Mouse (Mus musculus): Measurements from ENCODE around the gene Lypd6b.

The Lypd6b gene

DNA sequence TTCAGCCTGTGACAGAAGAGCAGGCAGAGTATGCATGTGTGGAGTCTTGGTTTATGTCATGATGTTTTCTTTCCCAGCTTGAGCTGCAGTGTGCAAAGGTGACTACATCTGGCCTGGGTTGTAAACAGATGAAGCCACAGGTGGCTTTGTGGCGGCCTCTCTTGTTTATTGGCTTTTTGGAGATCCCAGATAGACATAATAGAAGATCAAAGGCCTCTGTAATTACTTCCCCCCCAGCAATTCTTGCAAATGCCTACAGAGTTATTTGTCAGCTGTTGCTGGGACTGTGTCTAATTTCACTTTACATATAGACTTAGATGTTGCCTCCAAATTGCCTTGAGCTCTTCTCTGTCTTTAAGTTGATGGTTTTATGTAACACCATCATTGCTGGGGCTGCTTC, 38.1 kb downstream of the Lypd6b start:
- no peak for DNase-seq

DNA sequence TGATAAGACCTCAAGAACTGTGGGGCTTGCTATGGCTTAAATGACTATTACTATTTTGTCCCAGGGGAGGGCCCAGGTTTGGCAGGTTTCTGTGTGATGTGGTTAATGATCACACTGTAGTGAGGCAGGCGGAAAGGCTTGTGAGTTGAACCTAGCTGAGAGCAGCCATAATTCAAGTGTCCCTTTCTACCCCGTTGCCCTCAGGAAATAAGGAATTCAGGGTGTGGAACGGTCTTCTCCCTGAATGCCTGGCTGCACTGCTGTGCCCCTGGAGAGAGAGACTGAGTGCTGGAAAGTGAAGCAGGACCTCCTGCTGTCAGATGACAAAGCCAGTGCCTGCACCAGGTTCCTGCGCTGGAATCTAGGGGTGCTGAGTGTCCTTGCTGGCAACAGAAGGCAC, 40.3 kb downstream of the Lypd6b start:
- DNase-seq, result no peak

GRCm38 (mm10) chr2:49830369-49830768, 42.9 kb downstream of the Lypd6b start:
- DNase-seq, result no peak

GRCm38 (mm10) chr2:49832277-49832803, 44.9 kb downstream of the Lypd6b start:
- no peak for DNase-seq

DNA sequence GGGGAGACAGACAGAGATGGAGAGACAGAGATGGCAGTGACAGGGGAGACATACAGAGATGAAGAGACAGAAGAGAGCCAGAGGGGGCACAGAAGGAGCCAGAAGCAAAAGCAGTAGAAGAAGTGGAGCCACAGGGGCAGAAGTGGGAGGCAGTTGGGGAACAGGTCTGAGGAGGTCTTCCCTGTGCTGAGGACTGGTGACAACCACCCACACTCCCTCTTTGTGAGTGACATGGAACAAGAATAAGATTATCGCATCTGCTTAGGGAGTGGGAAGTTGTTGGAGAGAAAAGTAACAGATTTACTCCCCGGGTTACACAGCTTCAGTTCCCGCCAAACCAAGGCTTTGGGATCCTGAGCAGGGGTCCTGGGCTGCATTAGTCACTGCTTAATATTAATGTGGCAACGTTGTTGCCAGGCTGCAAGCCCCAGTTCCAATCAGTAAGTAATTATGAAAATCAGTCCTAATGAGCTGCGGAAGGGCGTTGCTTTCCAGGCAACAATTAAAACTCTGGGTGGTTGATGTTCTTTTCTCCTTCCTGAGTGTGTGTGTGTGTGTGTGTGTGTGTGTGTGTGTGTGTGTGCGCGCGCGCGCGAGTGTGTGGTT, 50.1 kb downstream of the Lypd6b start:
- no peak for DNase-seq

DNA sequence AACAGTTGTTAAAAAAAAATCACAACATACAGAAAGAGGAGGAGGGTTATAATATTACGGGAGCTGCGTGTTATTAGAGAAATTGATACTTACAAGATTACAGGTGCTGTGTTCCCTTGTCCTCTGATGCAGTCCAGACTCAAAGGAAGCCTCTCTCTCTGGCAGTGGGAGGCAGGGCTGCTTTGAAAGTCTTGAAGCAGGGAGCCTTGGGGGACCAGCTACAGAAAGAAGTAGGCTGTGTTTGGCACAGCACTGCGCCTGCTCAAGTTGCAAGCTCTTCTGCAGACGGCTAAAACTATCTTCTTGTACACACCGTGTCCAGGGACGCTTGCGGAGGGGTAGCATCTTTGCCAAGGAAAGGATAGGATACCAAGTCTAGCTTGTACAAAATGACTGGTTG, 51.1 kb downstream of the Lypd6b start:
- DNase-seq, result peak; percentile 51

- DNase-seq, result no peak
These were observed 53.1 kb downstream of the Lypd6b start for GRCm38 (mm10) chr2:49840573-49840972.

GRCm38 (mm10) chr2:49841089-49841488, 53.6 kb downstream of the Lypd6b start:
- DNase-seq, result no peak

DNA sequence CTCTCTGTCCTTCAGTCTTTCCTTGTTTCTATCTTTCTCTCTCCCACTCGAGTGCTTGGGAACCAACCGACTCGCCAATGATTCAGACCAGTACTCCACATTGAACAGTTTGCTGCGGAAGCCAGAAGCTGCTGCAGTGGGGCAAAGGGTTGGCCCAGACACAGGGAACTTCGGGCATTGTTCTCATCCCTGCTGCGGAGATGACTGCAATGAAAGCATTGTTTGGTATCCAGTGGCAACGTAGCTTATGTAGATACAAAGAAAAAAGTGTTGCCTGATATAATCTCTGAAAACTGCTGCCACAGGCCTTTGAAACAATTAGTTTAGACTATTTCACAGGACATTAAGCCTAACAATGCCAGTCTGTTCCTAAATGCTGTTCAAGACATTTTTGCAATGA, 57.6 kb downstream of the Lypd6b start:
- no peak for DNase-seq

GRCm38 (mm10) chr2:49846097-49846496, 58.6 kb downstream of the Lypd6b start:
- DNase-seq, result no peak

DNA sequence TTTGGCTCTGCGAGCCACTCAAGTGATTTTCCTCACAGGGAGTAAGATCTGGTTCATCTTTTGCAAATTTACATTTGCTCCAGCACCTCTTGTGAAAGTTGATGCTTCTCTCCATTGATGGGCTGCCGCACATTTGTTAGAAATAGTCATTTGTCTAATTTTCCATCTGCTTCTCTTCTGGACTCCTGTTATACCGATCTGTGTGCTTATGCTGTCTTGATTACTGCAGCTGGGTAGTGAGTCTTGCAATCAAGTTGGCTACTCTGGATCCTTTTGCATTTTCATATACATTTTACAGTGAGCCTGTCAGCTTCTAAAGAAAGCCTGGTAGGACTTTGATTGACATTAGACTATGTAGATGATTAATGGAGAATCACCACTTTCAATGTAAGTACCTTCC, 59.4 kb downstream of the Lypd6b start:
- DNase-seq, result no peak

DNA sequence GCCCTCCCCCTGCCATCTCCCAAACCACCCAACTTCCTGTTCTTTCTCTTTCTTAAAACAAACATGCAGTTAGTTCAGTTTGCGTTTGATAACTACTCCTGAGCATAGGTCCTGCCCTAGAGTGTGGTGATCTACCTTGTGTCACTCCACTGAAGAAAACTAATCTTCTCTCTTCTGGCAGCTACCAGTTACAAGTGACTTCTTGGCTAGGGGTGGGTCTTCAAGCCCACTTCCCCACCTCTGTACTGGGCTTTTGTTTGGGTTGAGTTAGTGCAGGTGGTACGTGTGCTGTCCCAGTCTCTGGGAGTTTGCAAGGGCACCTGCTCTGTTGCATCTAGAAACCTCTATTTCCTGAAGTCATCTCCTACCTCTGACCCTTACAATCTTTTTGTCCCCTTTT, 60.3 kb downstream of the Lypd6b start:
- no peak for DNase-seq

DNA sequence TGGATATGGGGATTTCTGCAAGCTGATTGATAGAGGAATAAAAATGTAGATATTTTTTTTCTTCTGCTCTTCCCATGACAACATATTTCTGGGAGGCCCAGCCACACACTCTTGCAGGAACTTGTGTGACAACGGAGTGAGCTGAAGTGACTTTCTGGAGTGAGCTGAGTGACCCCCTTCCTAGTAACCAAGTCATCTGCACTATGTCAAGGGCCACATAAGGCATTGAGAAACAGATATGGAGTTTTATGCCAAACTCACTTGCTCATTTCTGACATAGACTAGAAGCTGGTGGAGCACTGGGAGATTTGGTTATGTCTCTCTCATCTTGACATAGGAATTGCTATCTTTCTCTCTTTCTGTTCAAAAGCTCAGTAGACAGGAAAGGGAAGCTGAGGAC, 62.3 kb downstream of the Lypd6b start:
- no peak for DNase-seq

- no peak for DNase-seq
These were observed 64.5 kb downstream of the Lypd6b start for GRCm38 (mm10) chr2:49851977-49852376.

GRCm38 (mm10) chr2:49856161-49856564, 68.7 kb downstream of the Lypd6b start:
- no peak for DNase-seq

GRCm38 (mm10) chr2:49856584-49856983, 69.1 kb downstream of the Lypd6b start:
- DNase-seq, result no peak

DNA sequence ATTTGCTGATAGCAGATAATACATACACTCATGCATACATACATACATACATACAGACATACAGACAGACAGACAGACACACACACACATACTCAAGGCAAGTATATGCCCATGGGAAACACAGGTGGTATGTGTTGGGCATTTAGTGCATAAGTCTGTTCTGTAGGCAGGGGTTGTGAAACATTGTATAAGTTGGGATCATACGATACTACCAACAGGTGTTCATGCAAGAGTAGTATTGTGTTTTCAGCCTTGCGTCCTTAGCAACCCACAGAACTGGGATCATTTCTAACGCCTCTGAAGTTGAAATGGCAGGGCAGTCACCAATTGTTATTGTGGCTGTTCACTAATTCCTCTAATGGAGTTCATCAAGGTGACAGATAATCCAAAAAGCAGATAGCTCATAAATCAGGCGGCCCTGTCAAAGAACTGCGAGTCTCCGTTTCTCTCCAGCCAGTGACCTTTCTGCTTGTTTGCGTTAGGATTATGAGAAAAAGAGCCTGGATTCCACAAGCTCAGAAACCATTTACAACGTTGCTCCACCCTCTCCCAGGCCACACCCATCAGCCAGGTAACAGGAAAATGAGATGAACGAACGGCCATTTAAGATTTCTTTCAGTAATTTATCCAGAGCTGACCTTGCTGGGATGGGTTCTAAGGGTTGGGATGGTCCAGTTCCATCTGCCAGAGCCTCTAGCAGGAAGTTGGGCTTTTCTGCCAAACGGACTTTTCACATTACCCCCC, 72.9 kb downstream of the Lypd6b start:
- DNase-seq, result no peak

DNA sequence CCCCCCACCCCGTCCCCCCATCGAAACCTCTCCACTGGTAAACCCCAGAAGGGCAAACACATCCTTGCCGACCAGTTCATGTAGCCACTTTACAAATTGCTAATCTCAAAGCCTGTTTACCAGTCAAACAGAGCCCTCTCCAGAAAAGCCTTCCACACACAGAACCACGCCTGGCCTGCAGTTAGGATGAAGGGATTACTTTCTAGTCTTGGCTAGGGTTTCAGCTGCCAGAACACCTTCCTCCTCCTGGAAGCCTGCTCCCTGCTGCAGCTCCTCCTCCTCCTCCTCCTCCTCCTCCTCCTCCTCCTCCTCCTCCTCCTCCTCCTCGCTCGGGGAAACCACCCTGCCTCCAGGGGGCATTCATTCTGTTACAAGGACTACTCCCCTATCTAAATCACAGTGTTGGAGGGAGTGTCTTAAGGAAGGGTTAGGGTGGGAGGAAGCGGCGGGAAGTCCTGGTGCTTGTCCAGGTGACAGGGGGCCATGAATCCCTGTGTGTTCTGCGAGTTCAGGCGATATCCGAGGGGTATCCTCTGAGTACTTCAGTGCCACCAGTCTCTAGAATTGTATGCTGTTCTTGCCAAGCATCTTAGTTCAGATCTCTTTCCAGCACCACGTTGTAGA, 73.6 kb downstream of the Lypd6b start:
- no peak for DNase-seq

DNA sequence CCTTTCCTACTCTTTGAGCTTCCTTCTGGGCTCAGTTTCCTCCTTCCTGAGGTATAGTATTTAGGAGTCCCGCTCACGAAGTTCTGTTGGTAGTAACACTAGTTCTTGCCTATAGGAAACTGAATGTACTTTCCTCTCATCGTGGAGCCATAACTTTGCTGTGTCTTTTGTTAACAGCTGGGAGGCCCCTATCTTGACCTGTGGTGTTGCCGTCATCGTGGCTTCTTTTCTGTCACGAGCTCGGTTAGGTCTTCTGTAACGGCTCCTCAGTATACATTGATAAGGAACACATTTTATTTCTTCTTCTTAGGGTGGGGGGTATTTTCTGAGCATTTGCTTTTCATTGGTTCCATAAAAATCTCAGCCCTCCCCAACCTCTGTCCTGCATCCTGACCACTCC, 74.2 kb downstream of the Lypd6b start:
- DNase-seq, result no peak

DNA sequence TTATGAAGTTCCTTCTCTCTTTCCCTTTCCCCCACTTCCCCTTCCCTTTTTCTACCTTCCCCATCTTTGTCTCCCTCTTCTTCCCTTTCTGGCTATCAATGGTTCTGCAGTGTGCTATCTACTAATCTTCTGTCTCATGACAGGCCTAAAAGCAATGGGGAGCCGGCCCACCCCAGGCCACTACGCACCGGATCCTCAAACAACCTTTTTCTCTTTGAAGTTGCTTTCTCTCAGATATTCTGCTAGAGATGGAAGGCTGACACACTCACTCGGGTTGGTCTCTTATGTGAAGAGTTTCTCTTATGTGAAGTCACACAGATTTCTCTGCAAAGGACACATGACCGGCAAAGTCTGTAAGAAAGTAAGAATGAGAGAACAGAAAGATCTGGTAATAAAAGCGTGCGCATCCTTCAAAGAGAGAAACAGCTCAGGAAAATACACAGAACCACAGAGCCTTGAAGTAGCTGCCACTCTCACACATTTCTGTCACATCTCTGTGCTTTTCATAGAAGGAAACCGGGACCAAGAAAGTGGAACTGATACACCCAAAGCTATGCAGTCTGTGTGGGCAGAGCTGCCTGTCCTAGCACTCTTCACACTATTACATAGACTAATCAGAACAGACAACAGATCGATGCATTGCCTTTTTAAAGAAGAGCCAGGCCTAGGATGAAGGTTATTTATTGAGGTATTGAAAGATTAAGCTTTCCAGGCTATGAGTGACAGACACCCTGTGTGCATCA, 80.8 kb downstream of the Lypd6b start:
- DNase-seq, result no peak

GRCm38 (mm10) chr2:49869044-49869443, 81.6 kb downstream of the Lypd6b start:
- peak; percentile 36 for DNase-seq

GRCm38 (mm10) chr2:49869782-49870514, 82.5 kb downstream of the Lypd6b start:
- no peak for DNase-seq

GRCm38 (mm10) chr2:49871012-49871411, 83.5 kb downstream of the Lypd6b start:
- no peak for DNase-seq

All from right cerebral cortex, postnatal 25 days (tissue).